Mouse (Mus musculus) thymus, adult 2 months (tissue): ENCODE measurements at regions not wholly inside any gene's neighbourhood (a gene's known extent, or its start where the extent isn't known, plus 50 kb on each side); places are given as distances from the start of the nearest gene placed in this dataset.

Experiments used
- CTCF ChIP-seq: fragments of 200-500 bp; IDR thresholded peaks from 2 replicates; pipeline ENCODE4 v1.5.1; 2012; ENCODE audit warnings: mild to moderate bottlenecking, control low read depth, low read length, moderate library complexity, borderline replicate concordance; ENCODE audit not compliant: control insufficient read depth, poor library complexity, insufficient read depth; ENCODE audit errors: extremely low read depth
- POLR2A ChIP-seq: fragments of 200-500 bp; IDR thresholded peaks from 2 replicates; pipeline ENCODE4 v1.6.1; 2012; ENCODE audit warnings: mild to moderate bottlenecking, low read length, control low read depth, moderate library complexity; ENCODE audit not compliant: control insufficient read depth, poor library complexity, insufficient read depth; ENCODE audit errors: extremely low read depth

DNA sequence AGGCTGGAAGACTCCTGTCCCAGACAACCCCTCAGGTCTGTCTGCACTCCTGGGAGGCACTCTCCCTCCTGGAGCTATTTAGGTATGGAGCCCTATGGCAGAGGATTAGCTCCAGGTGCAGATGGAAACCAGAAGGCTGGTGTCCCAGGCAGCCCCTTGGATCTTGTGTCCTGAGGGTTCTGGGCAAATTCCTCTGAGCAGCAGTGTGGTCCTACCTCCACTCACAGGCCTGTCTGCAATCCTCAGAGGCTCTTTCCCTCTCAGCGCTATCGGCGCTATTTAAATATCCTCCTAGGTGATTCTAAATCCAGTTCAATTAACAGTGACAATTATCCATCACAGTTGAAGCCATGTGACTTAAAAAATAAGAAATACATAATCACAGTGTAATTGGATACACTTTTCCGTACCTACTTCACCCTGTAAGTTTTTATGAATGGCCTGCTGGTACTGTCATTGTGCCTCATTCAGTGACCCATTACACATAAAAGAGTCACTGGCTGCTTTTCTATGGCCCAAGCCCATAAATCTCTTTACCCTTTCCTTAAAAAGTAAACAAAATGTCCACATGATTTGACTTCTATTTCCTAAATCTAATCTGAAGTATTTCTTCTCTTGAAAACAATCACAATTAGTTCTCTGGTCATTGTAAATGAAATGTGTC, 413.3 kb downstream of the Phf3 start:
- TF ChIP-seq POLR2A = no peak
- no peak for TF ChIP-seq CTCF
